Mouse (Mus musculus): ENCODE measurements around the gene Dnajc21.
"Not testable (repeated sequence)": the region's sequence is repeated elsewhere in the genome, so short reads cannot be mapped to it uniquely, and the experiment has no call there.

The Dnajc21 gene

GRCm38 (mm10) chr15:10470151-10470831 is at the start of gene Dnajc21:
Gene Dnajc21, minus strand, starts transcription at chr15:10470516.
- DNase-seq = peak; percentile 91

- DNase-seq = no peak
Measured at GRCm38 (mm10) chr15:10515166-10515565, 44.9 kb upstream of the Dnajc21 start.

GRCm38 (mm10) chr15:10506099-10506498 is 35.8 kb upstream of the Dnajc21 start:
- DNase-seq = no peak

- no peak for DNase-seq
Measured at GRCm38 (mm10) chr15:10500838-10501719, 30.8 kb upstream of the Dnajc21 start.

DNA sequence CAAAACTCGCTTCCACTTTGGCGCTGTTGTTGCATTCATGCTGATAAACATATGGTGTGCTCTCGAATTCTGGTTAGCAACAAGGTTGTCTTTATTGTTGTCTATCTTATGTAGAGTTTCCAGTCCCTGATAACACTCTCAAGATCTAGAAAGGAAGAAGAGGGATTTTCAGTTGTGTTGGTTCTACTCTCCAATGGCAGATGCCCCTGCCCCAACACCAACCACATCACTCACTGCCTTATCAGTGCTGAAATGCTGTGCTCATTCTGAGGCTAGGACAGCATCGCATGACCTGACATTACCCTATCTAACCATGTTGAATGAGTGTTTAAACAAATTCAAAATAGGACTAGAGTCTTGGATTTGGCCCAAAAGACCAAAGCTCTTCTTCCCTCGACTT is 29.7 kb upstream of the Dnajc21 start:
- no peak for DNase-seq

DNA sequence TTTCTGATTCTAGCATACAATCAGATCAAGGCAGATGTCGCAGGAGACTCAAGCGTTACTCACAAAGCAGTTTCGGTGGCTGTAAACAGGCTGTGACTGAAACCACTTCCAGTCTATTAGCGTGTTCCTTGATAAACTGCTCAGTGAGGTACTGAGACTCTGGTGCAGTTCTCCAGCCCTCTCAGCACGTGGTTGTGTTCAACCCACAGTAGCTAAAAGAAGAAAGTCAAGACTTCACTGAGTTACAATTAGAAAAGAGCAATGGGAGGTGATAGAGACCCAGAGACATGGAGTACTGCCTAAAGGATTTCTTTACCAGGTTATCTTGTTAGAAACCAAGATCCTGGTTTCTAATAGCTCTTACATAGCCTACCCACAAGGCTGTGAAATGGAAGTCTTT is 29.3 kb upstream of the Dnajc21 start:
- no peak for DNase-seq

DNA sequence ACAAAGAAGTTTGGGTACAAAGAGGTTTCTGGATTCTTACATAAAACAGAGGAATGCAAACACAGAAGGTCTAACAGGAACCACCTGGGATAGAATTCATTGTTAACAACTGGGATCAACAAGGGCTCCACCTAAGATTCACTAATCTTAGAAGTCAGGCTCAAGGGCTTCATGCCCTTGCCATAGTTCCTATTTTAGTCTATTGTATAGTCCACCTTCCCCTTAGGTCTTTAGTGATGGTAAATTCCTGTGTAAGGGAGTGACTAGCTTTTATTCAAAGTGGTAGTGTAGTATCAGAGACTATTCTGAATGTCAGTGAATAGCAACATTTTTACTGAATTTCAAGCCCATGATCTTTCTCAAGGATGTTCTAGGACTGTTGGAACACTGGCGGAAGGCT is 26.4 kb upstream of the Dnajc21 start:
- not testable (repeated sequence) for DNase-seq

DNA sequence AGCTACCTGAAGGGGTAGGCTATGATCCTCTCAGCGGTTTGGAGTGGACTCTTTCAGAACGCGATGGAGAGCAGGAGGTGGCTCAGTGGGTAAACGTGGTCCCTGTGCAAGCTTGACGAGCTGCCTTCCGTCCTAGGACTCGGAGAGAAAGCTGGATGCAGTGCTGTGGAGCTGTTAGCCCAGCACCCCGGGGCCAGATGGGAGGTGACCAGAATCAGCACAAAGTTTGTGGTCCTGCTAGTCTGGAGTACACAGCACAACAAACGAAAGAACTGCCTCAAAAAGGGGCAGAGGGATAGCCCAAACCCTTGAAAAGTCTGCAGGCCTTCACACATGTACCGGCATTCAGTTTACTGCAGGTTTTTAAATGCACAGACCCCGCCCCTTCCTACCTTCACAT is 25.6 kb upstream of the Dnajc21 start:
- no peak for DNase-seq

DNA sequence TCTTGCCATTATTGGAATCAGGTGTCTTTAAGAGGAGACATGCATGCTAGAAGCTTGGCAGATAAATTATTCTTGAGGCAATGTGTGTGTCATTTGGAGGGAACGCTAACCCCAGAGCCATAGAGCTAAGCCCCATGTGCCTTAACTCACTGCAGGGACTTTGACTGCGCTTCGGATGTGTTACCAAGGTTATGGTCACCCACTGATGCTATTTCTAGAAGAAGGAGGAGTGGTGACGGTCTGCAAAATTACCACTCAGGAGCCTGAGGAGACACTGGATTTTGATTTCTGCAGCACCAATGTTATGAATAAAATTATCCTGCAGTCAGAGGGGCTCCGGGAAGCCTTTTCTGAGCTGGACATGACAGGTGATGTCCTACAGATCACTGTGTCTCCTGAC is 19.8 kb upstream of the Dnajc21 start:
- no peak for DNase-seq

DNA sequence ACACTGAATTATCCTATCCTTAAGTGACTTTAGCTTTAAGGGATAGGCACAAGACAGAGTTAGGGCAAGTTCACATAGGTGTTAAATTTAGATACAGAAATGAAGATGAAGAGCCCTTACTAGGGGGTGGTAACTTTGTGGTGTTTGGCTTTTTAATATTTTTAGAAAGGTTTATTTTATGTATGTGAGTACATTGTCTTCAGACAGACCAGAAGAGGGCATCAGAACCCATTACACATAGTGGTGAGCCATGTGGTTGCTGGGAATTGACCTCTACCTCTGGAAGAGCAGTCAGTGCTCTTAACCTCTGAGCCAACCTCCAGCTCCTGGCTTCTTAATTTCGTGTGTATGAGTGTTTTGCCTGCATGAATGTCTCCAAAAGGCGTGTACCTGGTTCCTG is 16.9 kb upstream of the Dnajc21 start:
- DNase-seq = no peak

- DNase-seq = no peak
Measured at GRCm38 (mm10) chr15:10486365-10486839, 16.1 kb upstream of the Dnajc21 start.

- peak; percentile 93 for DNase-seq
Measured at GRCm38 (mm10) chr15:10485484-10486364, 15.4 kb upstream of the Dnajc21 start, which contains the start of the genes Brix1 and Rad1. Gene Brix1, minus strand, starts transcription at chr15:10485947. Gene Rad1, plus strand, starts transcription at chr15:10486018.

- DNase-seq = no peak
Measured at GRCm38 (mm10) chr15:10470941-10471340, 625 bp upstream of the Dnajc21 start.

GRCm38 (mm10) chr15:10469641-10470150 is 620 bp downstream of the Dnajc21 start:
- DNase-seq = peak; percentile 48

- DNase-seq = no peak
Measured at GRCm38 (mm10) chr15:10468761-10469160, 1.6 kb downstream of the Dnajc21 start.

DNA sequence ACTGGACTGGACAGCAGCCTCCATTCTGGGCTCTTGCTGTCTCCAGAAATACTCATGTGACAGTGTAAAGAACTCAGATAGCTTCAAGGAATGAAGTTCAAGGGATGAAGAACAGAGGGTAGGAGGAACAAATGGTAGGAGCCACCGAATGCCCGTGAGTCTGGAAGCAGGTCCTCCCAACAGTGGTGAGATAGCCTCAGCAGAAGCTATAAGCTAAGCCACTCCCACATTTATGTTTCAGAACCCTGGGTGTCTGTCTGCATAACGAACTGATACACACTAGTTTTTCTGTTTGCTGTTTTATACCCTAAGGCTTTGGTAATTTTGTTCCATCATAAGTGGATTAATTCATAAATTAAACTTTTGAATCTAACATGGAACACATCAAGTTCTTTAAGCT is 5.6 kb downstream of the Dnajc21 start:
- no peak for DNase-seq

DNA sequence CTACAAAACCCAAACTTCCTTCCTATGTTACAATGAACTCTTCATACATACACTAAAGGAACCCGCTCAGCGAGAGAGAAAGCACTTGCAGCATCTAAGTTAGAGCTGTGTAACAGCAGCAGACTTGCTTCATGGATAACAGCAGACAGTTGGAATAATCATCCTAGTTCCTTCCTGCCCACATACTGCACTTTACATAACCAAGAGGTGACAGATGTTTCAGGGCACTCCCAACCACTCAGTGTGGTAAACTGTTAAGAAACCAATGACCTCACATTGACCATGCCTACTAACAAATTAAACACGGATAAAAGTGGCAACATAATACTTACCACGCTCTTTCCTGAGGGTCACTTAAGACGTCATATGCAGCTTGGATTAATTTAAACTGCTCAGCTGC is 6.8 kb downstream of the Dnajc21 start:
- DNase-seq = no peak

GRCm38 (mm10) chr15:10460986-10461385 is 9.3 kb downstream of the Dnajc21 start:
- no peak for DNase-seq

DNA sequence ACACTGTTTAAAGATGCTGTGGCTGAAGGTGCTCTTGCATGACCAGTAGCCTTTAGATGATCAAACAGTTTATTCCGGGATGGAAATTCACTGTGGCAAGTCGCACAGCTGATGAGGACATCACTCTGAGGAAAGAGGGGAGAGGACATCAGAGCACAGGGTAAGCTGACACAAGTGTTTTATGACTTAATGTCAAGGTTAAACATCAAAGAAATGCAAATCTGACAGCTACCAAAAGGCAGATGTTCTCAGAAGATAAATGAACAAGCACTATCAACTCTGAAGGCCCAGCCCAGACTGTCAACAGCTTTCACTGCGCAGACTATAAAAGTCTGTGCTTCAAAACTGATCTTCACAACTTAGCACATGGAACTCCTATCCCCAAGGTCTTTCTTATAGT is 23.2 kb downstream of the Dnajc21 start:
- DNase-seq = no peak

DNA sequence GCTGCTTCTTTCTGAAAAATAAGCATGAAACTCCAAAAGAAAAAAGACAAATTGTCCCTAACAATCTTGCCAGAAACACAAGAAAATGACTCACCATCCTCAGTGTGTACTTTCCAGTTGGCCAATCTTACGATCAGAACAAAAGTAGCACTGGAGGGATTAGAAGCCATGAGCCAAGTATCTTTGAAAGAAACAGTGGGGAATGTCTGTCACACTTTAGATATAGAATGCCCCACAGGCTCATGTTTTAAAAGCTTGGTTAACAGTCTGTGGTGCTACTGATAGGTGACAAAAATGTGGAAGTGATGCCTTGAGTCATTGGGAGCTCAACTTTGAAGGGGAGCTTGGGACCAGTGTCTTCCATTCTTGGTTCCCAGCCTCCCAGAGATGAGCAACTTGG is 28.0 kb downstream of the Dnajc21 start:
- no peak for DNase-seq

GRCm38 (mm10) chr15:10441493-10441892 is 28.8 kb downstream of the Dnajc21 start:
- no peak for DNase-seq

DNA sequence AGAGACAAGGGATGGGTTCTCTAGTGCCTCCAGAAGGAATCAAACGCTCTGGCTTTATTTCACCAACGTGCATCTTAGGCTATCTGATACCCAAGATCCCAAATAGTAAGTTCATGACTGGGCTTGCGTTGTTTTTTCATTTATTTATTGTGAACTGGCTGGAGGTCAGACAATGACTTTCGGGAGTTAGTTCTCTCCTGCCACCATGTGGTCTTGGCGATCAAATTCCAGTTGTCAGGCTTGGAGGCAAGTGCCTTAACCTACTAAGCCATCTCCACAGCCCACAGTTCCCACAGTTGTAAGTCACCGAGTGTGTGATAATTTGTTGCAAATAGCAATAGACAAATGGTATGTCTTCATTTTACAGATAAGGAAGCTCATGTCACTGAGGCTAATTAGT is 30.4 kb downstream of the Dnajc21 start:
- DNase-seq = no peak

DNA sequence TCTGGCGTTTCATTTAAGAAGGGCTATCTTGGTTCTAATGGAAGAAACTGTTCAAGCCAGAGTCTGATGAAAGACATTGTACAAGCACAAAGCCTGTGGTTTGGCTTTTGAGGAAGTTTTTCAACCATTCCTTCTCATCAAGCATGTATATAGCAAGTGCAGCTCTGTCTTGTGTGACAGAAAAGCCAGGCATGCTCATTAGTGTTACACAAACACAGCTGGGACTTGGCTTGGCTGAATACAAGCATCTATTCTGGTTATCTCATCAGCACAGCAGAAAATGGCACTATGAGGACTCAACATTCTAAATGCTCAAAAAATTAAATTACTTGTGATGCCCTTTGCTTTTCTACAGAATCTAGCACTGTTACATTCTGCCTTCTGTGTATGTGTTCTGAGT is 33.4 kb downstream of the Dnajc21 start:
- DNase-seq = no peak
